Mouse (Mus musculus): Measurements from ENCODE around the gene Pnliprp2. TPM values are rescaled to one million over a fixed set of nuclear protein-coding genes. Genes with fewer than 3 reads are reported as not detected.

Pnliprp2 gene
- total and polyA plus RNA-seq, 3 experiments, result 0.13 to 0.38 (median 0.14) TPM

GRCm38 (mm10) chr19:58742711-58743110 lies 16.8 kb upstream of the Pnliprp2 start:
- Histone ChIP-seq H3K4me2 (ENCODE audit: insufficient read depth, low read depth, poor library complexity, severe bottlenecking) (no peak overlapping the region), H3K4me1 (ENCODE audit: control insufficient read depth in 1 of 2, insufficient read depth in 2 of 2) (peaks cover 0 to 11% of the 10 kb centered on the region in 2 experiments; a peak in 1 of 4 replicates), H3K27ac (ENCODE audit: insufficient read depth, low read depth) (no peak overlapping the region), H3K27me3 (replicated peaks) (no peaks in the 10 kb centered on the region), H3K79me2 (replicated peaks; ENCODE audit: control insufficient read depth, extremely low read depth, insufficient read depth, poor library complexity, severe bottlenecking) (no peaks in the 10 kb centered on the region), H3K36me3 (replicated peaks in 1 of 2; ENCODE audit: control insufficient read depth in 1 of 2, insufficient read depth in 1 of 2, low read length in 1 of 2) (no peaks in the 10 kb centered on the region), H3K4me3 (replicated peaks in 1 of 3; ENCODE audit: low read depth in 2 of 3, low read length in 2 of 3, poor library complexity in 1 of 3) (no peak overlapping the region), H3K9me3 (replicated peaks; ENCODE audit: low read length) (no peaks in the 10 kb centered on the region), H3K9ac (ENCODE audit: insufficient read depth, low read depth) (no peak overlapping the region)
- DNase-seq (ENCODE audit: extremely low read depth), result no peak
- dilution Hi-C loops (cut with MboI; ENCODE audit: extremely low pct_ligation_motif_present, extremely low pct_unique_long_range_greater_than_20kb, low sequenced_read_pairs) (no loop called here), in situ Hi-C loops (cut with MboI; ENCODE audit: low pct_ligation_motif_present, low pct_unique_long_range_greater_than_20kb, low sequenced_read_pairs) (no loop called here)
- TF ChIP-seq USF1 (IDR thresholded peaks at IDR 0.05; ENCODE audit: low read depth, low read length) (0 out of 2 replicates have a peak, but pooled peaks have one; percentile 4), ETS1 (conservative IDR thresholded peaks at IDR 0.05; ENCODE audit: low read depth, low read length) (no peak)

- no peaks in the 10 kb centered on the region for H3K36me3 ChIP-seq (replicated peaks in 1 of 2; ENCODE audit: control insufficient read depth in 1 of 2, insufficient read depth in 1 of 2, low read length in 1 of 2)
- 0 out of 2 replicates have a peak, but pooled peaks have one; percentile 9 for TF ChIP-seq ZNF384 (IDR thresholded peaks at IDR 0.05; ENCODE audit: low read depth, low read length)
- no peak for TF ChIP-seq GABPA (IDR thresholded peaks at IDR 0.05; ENCODE audit: insufficient replicate concordance, low read depth, low read length)
- no peak overlapping the region for H3K9ac ChIP-seq (ENCODE audit: insufficient read depth, low read depth)
- no peaks in the 10 kb centered on the region for H3K9me3 ChIP-seq (replicated peaks; ENCODE audit: low read length)
- H3K79me2 ChIP-seq (replicated peaks; ENCODE audit: control insufficient read depth, extremely low read depth, insufficient read depth, poor library complexity, severe bottlenecking), result no peaks in the 10 kb centered on the region
- dilution Hi-C loops (cut with MboI; ENCODE audit: extremely low pct_ligation_motif_present, extremely low pct_unique_long_range_greater_than_20kb, low sequenced_read_pairs) (no loop called here), in situ Hi-C loops (cut with MboI; ENCODE audit: low pct_ligation_motif_present, low pct_unique_long_range_greater_than_20kb, low sequenced_read_pairs) (no loop called here)
- DNase-seq (ENCODE audit: extremely low read depth), result no peak
- H3K4me1 ChIP-seq (ENCODE audit: control insufficient read depth in 1 of 2, insufficient read depth in 2 of 2), result peaks cover 0 to 8% of the 10 kb centered on the region in 2 experiments; a peak in 1 of 4 replicates
- no peak overlapping the region for H3K27ac ChIP-seq (ENCODE audit: insufficient read depth, low read depth)
- no peaks in the 10 kb centered on the region for H3K27me3 ChIP-seq (replicated peaks)
- no peak overlapping the region for H3K4me2 ChIP-seq (ENCODE audit: insufficient read depth, low read depth, poor library complexity, severe bottlenecking)
- no peak overlapping the region for H3K4me3 ChIP-seq (replicated peaks in 1 of 3; ENCODE audit: low read depth in 2 of 3, low read length in 2 of 3, poor library complexity in 1 of 3)
Observed at GRCm38 (mm10) chr19:58743736-58744135, 15.8 kb upstream of the Pnliprp2 start.

DNA sequence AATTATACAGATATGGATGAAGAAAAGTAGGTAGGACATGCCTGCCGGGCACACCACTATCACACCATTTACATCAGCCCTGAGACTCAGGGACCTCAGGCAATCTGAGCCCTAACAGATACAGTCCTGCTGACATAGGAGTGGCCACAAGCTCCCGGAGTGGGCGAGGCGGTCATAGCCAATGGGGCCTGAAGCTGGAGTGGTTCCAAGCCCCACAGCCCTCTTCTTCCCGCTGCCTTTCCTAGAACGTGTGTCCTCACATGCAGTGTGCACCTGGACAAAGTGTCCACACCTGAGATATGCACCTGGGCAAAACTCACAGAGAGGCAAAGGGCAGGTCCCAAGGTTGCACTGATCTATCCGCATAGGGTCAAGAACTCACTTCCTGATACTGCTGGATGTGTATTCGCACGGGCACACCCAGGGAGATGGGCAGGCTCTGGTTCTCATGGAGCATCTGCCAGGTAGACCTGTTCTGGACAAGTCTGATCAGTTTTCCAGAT lies 12.0 kb upstream of the Pnliprp2 start:
- dilution Hi-C loops (cut with MboI; ENCODE audit: extremely low pct_ligation_motif_present, extremely low pct_unique_long_range_greater_than_20kb, low sequenced_read_pairs) (no loop called here), in situ Hi-C loops (cut with MboI; ENCODE audit: low pct_ligation_motif_present, low pct_unique_long_range_greater_than_20kb, low sequenced_read_pairs) (no loop called here)
- DNase-seq (ENCODE audit: extremely low read depth), result no peak

More for the DNA sequence above, 12.0 kb upstream of the Pnliprp2 start:
- no peak overlapping the region for H3K4me2 ChIP-seq (ENCODE audit: insufficient read depth, low read depth, poor library complexity, severe bottlenecking)
- H3K79me2 ChIP-seq (replicated peaks; ENCODE audit: control insufficient read depth, extremely low read depth, insufficient read depth, poor library complexity, severe bottlenecking), result no peaks in the 10 kb centered on the region
- H3K9me3 ChIP-seq (replicated peaks; ENCODE audit: low read length), result no peaks in the 10 kb centered on the region
- TF ChIP-seq EP300 (IDR thresholded peaks at IDR 0.05; ENCODE audit: low read length) (no peak), POLR2A (IDR thresholded peaks at IDR 0.05; ENCODE audit: low read depth, low read length) (no peak), SMC3 (IDR thresholded peaks at IDR 0.05; ENCODE audit: low read depth, low read length) (no peak), KAT2A (IDR thresholded peaks at IDR 0.05; ENCODE audit: insufficient replicate concordance, low read length) (no peak), BHLHE40 (IDR thresholded peaks at IDR 0.05; ENCODE audit: low read depth, low read length) (no peak), HCFC1 (IDR thresholded peaks at IDR 0.05; ENCODE audit: low read depth, low read length) (no peak), ZC3H11A (IDR thresholded peaks at IDR 0.05; ENCODE audit: low read depth, low read length) (no peak), MAFK (IDR thresholded peaks at IDR 0.05; ENCODE audit: insufficient replicate concordance, low read length) (no peak), CTCF (conservative IDR thresholded peaks at IDR 0.05 in 1 of 2, IDR thresholded peaks at IDR 0.05 in 1 of 2; ENCODE audit: low read depth in 2 of 2, low read length in 2 of 2) (no peak), ETS1 (conservative IDR thresholded peaks at IDR 0.05; ENCODE audit: low read depth, low read length) (no peak), JUND (conservative IDR thresholded peaks at IDR 0.05; ENCODE audit: low read depth, low read length) (no peak), TCF12 (IDR thresholded peaks at IDR 0.05; ENCODE audit: low read depth, low read length) (no peak), POLR2AphosphoS2 (IDR thresholded peaks at IDR 0.05; ENCODE audit: low read depth, low read length) (no peak), ELF1 (IDR thresholded peaks at IDR 0.05; ENCODE audit: low read depth, low read length) (no peak)
- no peak overlapping the region for H3K27ac ChIP-seq (ENCODE audit: insufficient read depth, low read depth)
- H3K4me1 ChIP-seq (ENCODE audit: control insufficient read depth in 1 of 2, insufficient read depth in 2 of 2), result peaks cover 0 to 4% of the 10 kb centered on the region in 2 experiments; a peak in 1 of 4 replicates
- H3K36me3 ChIP-seq (replicated peaks in 1 of 2; ENCODE audit: control insufficient read depth in 1 of 2, insufficient read depth in 1 of 2, low read length in 1 of 2), result no peaks in the 10 kb centered on the region
- H3K9ac ChIP-seq (ENCODE audit: insufficient read depth, low read depth), result no peak overlapping the region
- H3K4me3 ChIP-seq (replicated peaks in 1 of 3; ENCODE audit: low read depth in 2 of 3, low read length in 2 of 3, poor library complexity in 1 of 3), result no peak overlapping the region
- H3K27me3 ChIP-seq (replicated peaks), result no peaks in the 10 kb centered on the region

All from CH12.LX (cell line).